Mouse (Mus musculus) stomach, embryonic 15.5 days (tissue): ENCODE measurements around the gene Cacna1h. TPM values are rescaled to one million over a fixed set of nuclear protein-coding genes. Genes with fewer than 3 reads are reported as not detected.
A peak's percentile ranks its signal among the peaks of the same experiment; 100 is the strongest.

Source experiments
- ATAC-seq: fragments of 200-750 bp; cut with Nextera tagmentation; 2 replicates; pipeline ENCODE4 v1.8.0; 2017; ENCODE audit warnings: low read depth, moderate number of reproducible peaks, moderate TSS enrichment; ENCODE audit not compliant: insufficient read depth, low FRiP score
- H3K27ac ChIP-seq: fragments of 300-500 bp; sonication (generic); 2 replicates; pipeline ENCODE4 v1.5.1; 2015; ENCODE audit warnings: mild to moderate bottlenecking, inconsistent platforms
- H3K27me3 ChIP-seq: fragments of 300-500 bp; sonication (generic); replicated peaks from 2 replicates; pipeline ENCODE4 v1.6.1; 2015; ENCODE audit warnings: inconsistent platforms
- H3K36me3 ChIP-seq: fragments of 300-500 bp; sonication (generic); 2 replicates; pipeline ENCODE4 v1.6.1; 2015; ENCODE audit warnings: inconsistent platforms
- H3K4me1 ChIP-seq: fragments of 300-500 bp; sonication (generic); 2 replicates; pipeline ENCODE4 v1.6.1; 2015; ENCODE audit warnings: inconsistent platforms
- H3K4me2 ChIP-seq: fragments of 300-500 bp; sonication (generic); 2 replicates; pipeline ENCODE4 v1.6.1; 2015; ENCODE audit warnings: mild to moderate bottlenecking, inconsistent platforms
- H3K4me3 ChIP-seq: fragments of 300-500 bp; sonication (generic); replicated peaks from 2 replicates; pipeline ENCODE4 v1.5.1; 2015; ENCODE audit warnings: inconsistent platforms
- H3K9ac ChIP-seq: fragments of 300-500 bp; sonication (generic); 2 replicates; pipeline ENCODE4 v1.6.1; 2015; ENCODE audit warnings: inconsistent platforms
- H3K9me3 ChIP-seq: fragments of 300-500 bp; sonication (generic); 2 replicates; pipeline ENCODE4 v1.6.1; 2016; ENCODE audit warnings: inconsistent platforms
- WGBS: fragments of 180-500 bp; shearing (Covaris S2); methylation state at CpG from one replicate; pipeline ENCODE4 v1.1.7; 2015; 5-methylcytosine and 5-hydroxymethylcytosine counted together
- polyA plus RNA-seq: library from polyadenylated mRNA; unstranded; fragments of >200 nt; fragmentation: Nextera tagmentation; extraction: Ambion mirVana; gene quantifications from 2 replicates; pipeline ENCODE4 v1.2.1, GENCODE M21; 2015

Cacna1h gene
- polyA plus RNA-seq, 1 experiment from 2014 or later = 5.6 TPM

DNA sequence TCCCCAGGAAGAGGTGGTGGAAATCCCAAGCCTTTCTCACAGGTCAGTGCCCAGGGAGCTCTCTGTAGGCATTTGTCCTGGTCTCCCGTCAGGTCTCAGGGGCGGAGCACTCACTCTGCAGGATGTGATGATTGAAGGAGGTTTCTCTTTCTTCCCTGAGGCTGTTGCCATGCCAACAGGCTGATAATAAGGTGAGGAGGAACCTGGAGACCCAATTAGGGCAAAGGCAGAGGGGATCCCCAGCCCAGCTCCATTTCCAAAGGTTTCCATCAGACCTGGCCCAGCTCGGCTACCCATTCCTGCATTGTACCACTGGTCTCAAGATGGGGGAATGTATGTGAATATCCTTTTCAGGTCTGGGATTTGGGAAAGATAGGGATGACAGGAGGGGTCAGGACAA, 29.4 kb downstream of the Cacna1h start:
- H3K27me3 ChIP-seq = no peaks in the 10 kb centered on the region
- H3K4me1 ChIP-seq = peaks cover 33% of the 10 kb centered on the region
- 63% methylated on average over 3 of the region's 3 CpGs for WGBS
- H3K4me3 ChIP-seq = no peak overlapping the region
- no peaks in the 10 kb centered on the region for H3K36me3 ChIP-seq
- no peak overlapping the region for H3K9ac ChIP-seq
- H3K27ac ChIP-seq = no peak overlapping the region
- H3K4me2 ChIP-seq = no peak overlapping the region
- no peaks in the 10 kb centered on the region for H3K9me3 ChIP-seq
- ATAC-seq = no peak

GRCm38 (mm10) chr17:25402224-25402623, 31.4 kb downstream of the Cacna1h start:
- no peaks in the 10 kb centered on the region for H3K9me3 ChIP-seq
- H3K4me1 ChIP-seq = peaks cover 30% of the 10 kb centered on the region
- H3K9ac ChIP-seq = no peak overlapping the region
- WGBS = 87% methylated on average over 13 of the region's 13 CpGs
- H3K27me3 ChIP-seq = no peaks in the 10 kb centered on the region
- no peak overlapping the region for H3K4me3 ChIP-seq
- no peak overlapping the region for H3K27ac ChIP-seq
- no peak for ATAC-seq
- no peak overlapping the region for H3K4me2 ChIP-seq
- no peaks in the 10 kb centered on the region for H3K36me3 ChIP-seq

GRCm38 (mm10) chr17:25401491-25401890, 32.1 kb downstream of the Cacna1h start:
- no peak for ATAC-seq
- Histone ChIP-seq H3K9me3 (no peaks in the 10 kb centered on the region), H3K4me1 (peaks cover 22% of the 10 kb centered on the region), H3K36me3 (no peaks in the 10 kb centered on the region), H3K9ac (no peak overlapping the region), H3K4me2 (no peak overlapping the region), H3K27ac (no peak overlapping the region), H3K27me3 (no peaks in the 10 kb centered on the region), H3K4me3 (no peak overlapping the region)
- WGBS = 55% methylated on average over 4 of the region's 4 CpGs

DNA sequence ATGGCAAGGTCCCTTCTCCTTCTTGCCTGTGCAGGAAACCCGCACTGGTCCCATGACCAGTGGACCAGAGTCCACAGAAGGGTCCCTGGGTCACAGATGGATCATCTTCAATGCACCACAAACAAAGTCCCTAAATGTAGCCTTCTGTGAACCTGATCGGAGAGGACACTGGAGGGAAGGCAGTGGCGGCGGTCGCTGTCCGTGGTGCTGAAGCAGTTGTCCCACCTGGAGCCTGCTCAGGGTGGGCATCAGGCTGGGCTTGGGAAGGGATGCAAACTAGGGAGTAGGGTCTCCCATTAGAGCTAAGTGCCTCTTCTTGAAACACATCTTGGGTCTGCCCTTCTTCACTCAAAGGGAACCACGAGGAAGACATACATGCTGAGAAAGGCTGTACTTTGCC, 33.1 kb downstream of the Cacna1h start:
- no peak overlapping the region for H3K27ac ChIP-seq
- peaks cover 12% of the 10 kb centered on the region for H3K4me1 ChIP-seq
- H3K9ac ChIP-seq = no peak overlapping the region
- ATAC-seq = no peak
- no peak overlapping the region for H3K4me2 ChIP-seq
- H3K36me3 ChIP-seq = no peaks in the 10 kb centered on the region
- H3K4me3 ChIP-seq = no peak overlapping the region
- 5% methylated on average over 7 of the region's 7 CpGs for WGBS
- H3K9me3 ChIP-seq = no peaks in the 10 kb centered on the region
- H3K27me3 ChIP-seq = no peaks in the 10 kb centered on the region

- ATAC-seq = peak; percentile 23; the same call in 1 of the 2 replicates
- no peaks in the 10 kb centered on the region for H3K4me1 ChIP-seq
- no peak overlapping the region for H3K4me3 ChIP-seq
- no peak overlapping the region for H3K27ac ChIP-seq
- H3K9ac ChIP-seq = no peak overlapping the region
- H3K9me3 ChIP-seq = no peaks in the 10 kb centered on the region
- WGBS = 74% methylated on average over 13 of the region's 13 CpGs
- no peak overlapping the region for H3K4me2 ChIP-seq
- no peaks in the 10 kb centered on the region for H3K36me3 ChIP-seq
- no peaks in the 10 kb centered on the region for H3K27me3 ChIP-seq
Measured at GRCm38 (mm10) chr17:25398520-25398838, 35.1 kb downstream of the Cacna1h start.

- 35% methylated on average over 14 of the region's 14 CpGs for WGBS
- Histone ChIP-seq H3K9ac (no peak overlapping the region), H3K27ac (no peak overlapping the region), H3K4me1 (no peaks in the 10 kb centered on the region), H3K27me3 (no peaks in the 10 kb centered on the region), H3K4me2 (no peak overlapping the region), H3K4me3 (no peak overlapping the region), H3K9me3 (no peaks in the 10 kb centered on the region), H3K36me3 (no peaks in the 10 kb centered on the region)
- ATAC-seq = no peak
Measured at GRCm38 (mm10) chr17:25397804-25398519, 35.6 kb downstream of the Cacna1h start.

- H3K4me2 ChIP-seq = no peak overlapping the region
- no peak overlapping the region for H3K9ac ChIP-seq
- ATAC-seq = no peak
- H3K4me1 ChIP-seq = no peaks in the 10 kb centered on the region
- H3K27ac ChIP-seq = no peak overlapping the region
- no peak overlapping the region for H3K4me3 ChIP-seq
- WGBS = 85% methylated on average over 4 of the region's 4 CpGs
- no peaks in the 10 kb centered on the region for H3K9me3 ChIP-seq
- no peaks in the 10 kb centered on the region for H3K27me3 ChIP-seq
- no peaks in the 10 kb centered on the region for H3K36me3 ChIP-seq
Measured at GRCm38 (mm10) chr17:25394526-25394925, 39.1 kb downstream of the Cacna1h start.

- no peak for ATAC-seq
- 31% methylated on average over 9 of the region's 9 CpGs for WGBS
- no peaks in the 10 kb centered on the region for H3K36me3 ChIP-seq
- no peaks in the 10 kb centered on the region for H3K9me3 ChIP-seq
- H3K4me1 ChIP-seq = 0 out of 2 replicates have a peak, but pooled peaks cover 5% of the 10 kb centered on the region
- no peak overlapping the region for H3K4me3 ChIP-seq
- H3K4me2 ChIP-seq = no peak overlapping the region
- H3K27me3 ChIP-seq = no peaks in the 10 kb centered on the region
- no peak overlapping the region for H3K27ac ChIP-seq
- H3K9ac ChIP-seq = no peak overlapping the region
Measured at GRCm38 (mm10) chr17:25374011-25374410, 59.6 kb downstream of the Cacna1h start.

DNA sequence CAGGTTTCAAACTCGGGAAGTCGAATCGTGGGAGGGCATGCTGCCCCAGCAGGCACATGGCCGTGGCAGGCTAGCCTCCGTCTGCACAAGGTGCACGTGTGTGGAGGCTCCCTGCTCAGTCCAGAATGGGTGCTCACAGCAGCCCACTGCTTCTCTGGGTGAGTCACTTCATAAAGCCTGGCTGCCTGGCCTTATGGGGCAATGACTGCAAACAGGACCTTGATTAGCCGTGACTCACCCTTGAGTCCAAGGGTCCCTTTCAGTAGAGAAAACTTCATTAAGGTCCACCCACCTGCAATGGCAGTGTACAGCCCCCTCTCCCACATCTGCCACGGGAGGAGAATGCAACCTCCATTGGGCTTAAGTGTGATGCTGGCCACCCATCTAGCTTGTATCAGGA, 61.1 kb downstream of the Cacna1h start:
- 64% methylated on average over 8 of the region's 8 CpGs for WGBS
- ATAC-seq = peak; percentile 78

DNA sequence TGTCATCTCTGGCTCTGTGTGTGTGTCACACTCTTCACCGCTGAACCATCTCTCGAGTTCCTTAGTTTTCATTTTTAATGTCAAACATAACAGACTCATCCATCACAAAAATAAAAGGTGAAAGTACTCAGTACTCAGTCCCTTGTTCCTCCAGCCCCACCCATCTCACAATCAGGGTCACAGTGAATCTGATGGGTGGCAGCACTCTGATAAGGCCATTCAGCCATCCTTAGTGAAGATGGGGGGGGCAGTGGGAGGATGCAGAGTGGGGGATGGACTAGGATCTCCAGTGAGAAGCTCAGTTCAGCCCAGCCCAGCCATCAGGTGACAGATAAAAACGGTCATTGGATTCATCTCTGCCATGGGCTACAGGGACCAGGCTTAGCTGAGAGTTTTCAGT, 64.6 kb downstream of the Cacna1h start, which contains the start of gene Tpsg1:
Tpsg1 (plus strand) TSS at position 301 of the 400 bp plus-strand sequence.
- Histone ChIP-seq H3K4me2 (no peak within 1 kb of the TSS), H3K9me3 (no peaks in the 10 kb centered on the region), H3K27me3 (no peaks in the 10 kb centered on the region), H3K4me1 (0 out of 2 replicates have a peak, but pooled peaks cover 5% of the 10 kb centered on the region), H3K27ac (no peak within 1 kb of the TSS), H3K4me3 (no peak within 1 kb of the TSS), H3K9ac (no peak within 1 kb of the TSS), H3K36me3 (no peaks in the 10 kb centered on the region)
- WGBS = 83% methylated on average over 3 of the region's 3 CpGs
- no peak for ATAC-seq

More for the DNA sequence above, 61.1 kb downstream of the Cacna1h start:
- H3K9me3 ChIP-seq = no peaks in the 10 kb centered on the region
- 0 out of 2 replicates have a peak, but pooled peaks cover 5% of the 10 kb centered on the region for H3K4me1 ChIP-seq
- no peak overlapping the region for H3K4me2 ChIP-seq
- H3K9ac ChIP-seq = no peak overlapping the region
- no peaks in the 10 kb centered on the region for H3K36me3 ChIP-seq
- H3K27ac ChIP-seq = no peak overlapping the region
- no peak overlapping the region for H3K4me3 ChIP-seq
- no peaks in the 10 kb centered on the region for H3K27me3 ChIP-seq

DNA sequence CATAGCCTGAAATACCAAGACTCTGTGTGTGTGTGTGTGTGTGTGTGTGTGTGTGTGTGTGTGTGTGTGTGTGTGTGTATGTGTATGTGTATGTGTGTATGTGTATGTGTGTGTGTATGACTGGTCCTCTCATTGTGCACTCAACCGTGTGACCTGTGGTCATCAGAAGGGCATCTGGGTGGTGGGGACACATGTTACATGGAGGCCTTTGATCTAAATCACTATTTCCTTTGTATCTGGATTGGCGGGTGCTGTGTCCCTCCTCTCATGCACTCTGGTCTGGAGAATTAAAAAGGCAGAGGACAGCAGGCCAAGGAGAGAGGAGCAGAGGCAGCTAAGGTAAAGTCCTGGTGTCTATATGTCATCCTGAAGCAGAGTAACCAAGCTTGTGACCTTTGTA, 67.6 kb downstream of the Cacna1h start, which contains the start of gene Tpsb2:
Tpsb2 (plus strand) TSS at position 301 of the 400 bp plus-strand sequence.
- Histone ChIP-seq H3K4me3 (no peak within 1 kb of the TSS), H3K27me3 (no peaks in the 10 kb centered on the region), H3K9me3 (no peaks in the 10 kb centered on the region), H3K9ac (no peak within 1 kb of the TSS), H3K36me3 (no peaks in the 10 kb centered on the region), H3K27ac (no peak within 1 kb of the TSS), H3K4me2 (no peak within 1 kb of the TSS), H3K4me1 (0 out of 2 replicates have a peak, but pooled peaks cover 5% of the 10 kb centered on the region)
- no peak for ATAC-seq
- 77% methylated on average over 2 of the region's 2 CpGs for WGBS

DNA sequence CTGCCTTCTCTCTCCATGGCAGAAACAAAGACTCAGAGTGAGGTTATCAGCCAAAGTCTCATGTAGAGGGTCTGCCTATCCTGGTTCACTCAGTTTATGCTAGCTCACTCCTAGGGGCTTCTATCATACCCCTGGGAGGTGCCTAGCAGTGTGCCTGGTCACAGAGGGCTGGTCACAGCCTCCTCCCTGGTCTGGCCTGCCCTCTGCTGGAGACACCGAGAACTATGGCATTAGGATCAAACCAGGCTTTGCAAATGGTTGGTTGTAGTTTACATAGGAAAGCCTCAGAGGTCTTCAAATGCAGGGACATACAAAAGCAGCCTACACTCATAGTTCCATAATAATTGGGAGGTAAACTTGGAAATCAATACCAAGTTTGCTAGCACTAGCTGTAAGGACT, 69.9 kb downstream of the Cacna1h start:
- no peak overlapping the region for H3K4me2 ChIP-seq
- H3K27me3 ChIP-seq = no peaks in the 10 kb centered on the region
- H3K9ac ChIP-seq = no peak overlapping the region
- no peaks in the 10 kb centered on the region for H3K9me3 ChIP-seq
- H3K27ac ChIP-seq = no peak overlapping the region
- no peaks in the 10 kb centered on the region for H3K36me3 ChIP-seq
- WGBS = 6% methylated on average over 1 of the region's 1 CpGs
- no peaks in the 10 kb centered on the region for H3K4me1 ChIP-seq
- no peak for ATAC-seq
- H3K4me3 ChIP-seq = no peak overlapping the region
